Mouse (Mus musculus) stomach, embryonic 14.5 days (tissue): Measurements from ENCODE around the gene Prkch. TPM values are rescaled to one million over a fixed set of nuclear protein-coding genes. Genes with fewer than 3 reads are reported as not detected.

Experiments used
- ATAC-seq: fragments of 200-750 bp; cut with Nextera tagmentation; 2 replicates; pipeline ENCODE4 v1.8.0; 2017; ENCODE audit warnings: low read depth, moderate TSS enrichment; ENCODE audit not compliant: insufficient number of reproducible peaks, insufficient read depth, low FRiP score
- H3K27ac ChIP-seq: fragments of 300-500 bp; sonication (generic); 2 replicates; pipeline ENCODE4 v1.5.1; 2014; ENCODE audit warnings: mild to moderate bottlenecking, low read length, moderate library complexity, mixed read lengths
- H3K27me3 ChIP-seq: fragments of 300-500 bp; sonication (generic); 2 replicates; pipeline ENCODE4 v1.6.1; 2014; ENCODE audit warnings: low read length, control low read depth, mixed read lengths; ENCODE audit not compliant: control insufficient read depth, insufficient read depth
- H3K36me3 ChIP-seq: fragments of 300-500 bp; sonication (generic); 2 replicates; pipeline ENCODE4 v1.6.1; 2014; ENCODE audit warnings: mild to moderate bottlenecking, control low read depth, low read length, moderate library complexity, mixed read lengths; ENCODE audit not compliant: control insufficient read depth, insufficient read depth
- H3K4me1 ChIP-seq: fragments of 300-500 bp; sonication (generic); 2 replicates; pipeline ENCODE4 v1.6.1; 2014; ENCODE audit warnings: low read length, control low read depth, mixed read lengths; ENCODE audit not compliant: control insufficient read depth, insufficient read depth
- H3K4me2 ChIP-seq: fragments of 300-500 bp; sonication (generic); replicated peaks from 2 replicates; pipeline ENCODE4 v1.6.1; 2014; ENCODE audit warnings: low read depth, low read length, control low read depth
- H3K4me3 ChIP-seq: fragments of 300-500 bp; sonication (generic); 2 replicates; pipeline ENCODE4 v1.5.1; 2014; ENCODE audit warnings: low read depth, low read length, control low read depth
- H3K9ac ChIP-seq: fragments of 300-500 bp; sonication (generic); replicated peaks from 2 replicates; pipeline ENCODE4 v1.6.1; 2014; ENCODE audit warnings: low read depth, mild to moderate bottlenecking, control low read depth, low read length, moderate library complexity, mixed read lengths
- H3K9me3 ChIP-seq: fragments of 300-500 bp; sonication (generic); 2 replicates; pipeline ENCODE4 v1.6.1; 2016; ENCODE audit warnings: low read depth, low read length, control low read depth; ENCODE audit not compliant: control insufficient read depth
- WGBS: fragments of 180-500 bp; shearing (Covaris S2); extraction: QIAGEN DNeasy Blood & Tissue Kit; methylation state at CpG from one replicate; pipeline ENCODE4 v1.1.7; 2014; 5-methylcytosine and 5-hydroxymethylcytosine counted together
- polyA plus RNA-seq: library from polyadenylated mRNA; unstranded; fragments of >200 nt; fragmentation: Nextera tagmentation; extraction: Ambion mirVana; gene quantifications from 2 replicates; pipeline ENCODE4 v1.2.1, GENCODE M21; 2014

Gene Prkch
- polyA plus RNA-seq, 1 experiment from 2014 or later = 12.1 TPM

DNA sequence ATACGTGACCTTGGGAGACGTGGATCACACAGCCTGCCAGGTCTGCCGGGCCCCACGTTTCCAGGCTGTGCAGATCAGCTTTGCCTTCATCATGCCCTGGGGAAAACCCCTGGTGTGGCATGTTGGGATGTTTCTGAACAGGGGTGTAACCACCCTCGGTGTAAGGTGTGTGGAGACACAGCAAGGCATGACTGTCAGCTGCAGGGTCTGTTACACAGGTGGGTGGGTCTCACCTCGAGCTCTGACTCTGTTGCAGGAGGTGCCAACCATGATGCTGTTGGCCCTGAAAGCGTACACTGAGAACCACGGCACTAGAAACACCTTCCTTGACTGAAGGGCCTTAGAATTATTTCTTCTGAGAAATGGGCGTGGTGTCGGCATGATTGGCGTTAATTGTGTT is 46.6 kb downstream of the Prkch start:
- Histone ChIP-seq H3K9me3 (no peaks in the 10 kb centered on the region), H3K36me3 (no peaks in the 10 kb centered on the region), H3K27me3 (no peaks in the 10 kb centered on the region), H3K4me1 (0 out of 2 replicates have a peak, but pooled peaks cover 6% of the 10 kb centered on the region), H3K9ac (no peak overlapping the region), H3K27ac (no peak overlapping the region), H3K4me3 (no peak overlapping the region), H3K4me2 (no peak overlapping the region)
- WGBS = 66% methylated on average over 11 of the region's 11 CpGs
- no peak for ATAC-seq

DNA sequence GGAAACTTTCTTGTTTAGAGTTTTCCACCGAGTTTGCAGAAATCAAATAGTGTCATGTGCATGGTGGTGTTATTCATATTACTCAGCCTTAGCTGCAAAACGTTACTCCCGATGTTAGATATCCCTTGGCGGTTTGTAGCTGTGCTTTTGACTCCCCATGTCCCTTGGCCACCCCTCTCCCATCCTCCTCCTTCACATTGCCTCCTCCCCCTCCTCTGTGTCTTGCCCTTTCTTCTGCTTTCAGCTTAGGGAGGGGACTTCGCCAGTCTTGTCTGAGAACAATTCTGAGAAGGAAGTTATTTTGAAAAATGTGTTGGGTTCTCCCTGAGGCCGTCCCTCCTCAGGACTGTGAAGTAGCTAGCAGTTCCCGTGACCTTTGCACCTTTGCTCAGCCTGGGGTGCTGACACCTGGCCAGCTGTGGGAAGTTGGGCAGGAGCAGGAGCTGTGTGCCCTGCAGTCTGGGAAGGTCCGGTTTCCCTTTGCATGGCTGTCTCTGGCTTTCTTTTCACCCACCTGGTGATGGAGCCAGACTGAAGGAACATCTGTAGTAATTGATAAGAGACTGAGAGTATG is 48.2 kb downstream of the Prkch start:
- H3K4me2 ChIP-seq = no peak overlapping the region
- WGBS = 18% methylated on average over 8 of the region's 8 CpGs
- H3K4me1 ChIP-seq = 0 out of 2 replicates have a peak, but pooled peaks cover 6% of the 10 kb centered on the region
- H3K27me3 ChIP-seq = no peaks in the 10 kb centered on the region
- H3K9ac ChIP-seq = no peak overlapping the region
- H3K27ac ChIP-seq = no peak overlapping the region
- H3K4me3 ChIP-seq = no peak overlapping the region
- H3K36me3 ChIP-seq = no peaks in the 10 kb centered on the region
- no peaks in the 10 kb centered on the region for H3K9me3 ChIP-seq
- no peak for ATAC-seq

DNA sequence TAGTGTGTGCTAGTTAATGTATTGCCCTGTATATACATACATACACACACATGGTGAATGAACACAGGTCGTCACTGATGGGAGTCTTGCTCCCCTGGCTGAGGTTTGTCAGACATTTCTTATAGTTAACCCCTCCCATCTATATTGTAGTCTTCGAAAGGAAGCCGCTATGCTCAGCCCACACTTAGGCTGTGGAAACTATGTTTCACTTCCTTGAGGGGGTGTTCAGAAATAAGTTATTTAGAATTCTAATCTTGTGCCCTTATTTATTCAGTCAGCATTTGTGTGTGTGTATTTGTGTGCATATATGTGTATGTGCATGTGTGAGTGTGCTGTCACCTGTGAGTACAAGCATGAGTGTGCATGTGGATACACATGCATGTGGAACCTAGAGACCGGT is 49.1 kb downstream of the Prkch start:
- H3K27ac ChIP-seq = no peak overlapping the region
- 75% methylated on average over 4 of the region's 4 CpGs for WGBS

DNA sequence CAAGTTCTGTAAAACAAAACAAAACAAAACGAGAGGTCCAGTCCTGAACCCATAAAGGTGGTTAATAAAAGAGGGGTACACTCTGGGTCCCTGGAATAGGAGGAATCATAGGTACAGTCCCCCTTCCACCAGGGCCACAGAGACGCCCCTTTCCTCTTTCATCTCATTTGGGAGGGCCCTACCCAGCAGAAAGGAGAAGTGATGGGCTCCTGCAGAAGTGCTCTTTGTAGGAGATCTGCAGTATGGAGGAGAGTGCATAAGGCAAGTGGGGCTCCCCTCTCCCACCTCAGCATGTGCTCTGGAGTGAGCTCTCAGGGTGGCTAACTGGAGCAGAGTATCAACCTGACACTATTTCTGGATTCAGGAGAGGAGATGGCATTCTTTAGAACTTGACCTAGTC is 55.0 kb downstream of the Prkch start:
- H3K4me2 ChIP-seq = no peak overlapping the region
- WGBS = 66% methylated on average over 2 of the region's 2 CpGs
- H3K4me3 ChIP-seq = no peak overlapping the region
- ATAC-seq = no peak
- H3K27me3 ChIP-seq = no peaks in the 10 kb centered on the region
- H3K36me3 ChIP-seq = no peaks in the 10 kb centered on the region
- H3K9me3 ChIP-seq = no peaks in the 10 kb centered on the region
- H3K4me1 ChIP-seq = no peaks in the 10 kb centered on the region
- H3K27ac ChIP-seq = no peak overlapping the region
- H3K9ac ChIP-seq = no peak overlapping the region

More for the DNA sequence above, 49.1 kb downstream of the Prkch start:
- no peaks in the 10 kb centered on the region for H3K9me3 ChIP-seq
- ATAC-seq = no peak
- no peak overlapping the region for H3K4me3 ChIP-seq
- H3K4me2 ChIP-seq = no peak overlapping the region
- 0 out of 2 replicates have a peak, but pooled peaks cover 6% of the 10 kb centered on the region for H3K4me1 ChIP-seq
- no peaks in the 10 kb centered on the region for H3K27me3 ChIP-seq
- H3K9ac ChIP-seq = no peak overlapping the region
- no peaks in the 10 kb centered on the region for H3K36me3 ChIP-seq

DNA sequence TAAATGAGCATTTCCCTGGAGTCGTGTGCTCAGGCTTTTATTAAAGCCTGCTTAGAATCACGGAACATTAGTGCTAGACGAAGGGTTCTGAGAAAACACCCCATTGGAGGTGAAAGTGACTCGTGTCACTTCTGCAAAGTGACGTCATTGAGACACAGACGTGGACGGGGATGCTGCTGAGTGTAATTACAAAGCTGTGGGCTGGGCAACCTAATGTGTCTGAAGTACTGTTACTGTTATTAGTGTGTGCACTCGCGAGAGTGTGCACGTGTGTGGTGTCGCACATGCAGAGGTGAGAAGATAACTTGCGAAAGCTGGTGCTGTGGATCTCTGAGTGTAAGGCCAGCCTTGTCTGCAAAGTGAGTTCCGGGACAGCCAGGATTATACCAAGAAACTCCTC is 56.6 kb downstream of the Prkch start:
- Histone ChIP-seq H3K9me3 (no peaks in the 10 kb centered on the region), H3K36me3 (no peaks in the 10 kb centered on the region), H3K4me2 (no peak overlapping the region), H3K4me1 (no peaks in the 10 kb centered on the region), H3K4me3 (no peak overlapping the region), H3K27ac (no peak overlapping the region), H3K9ac (no peak overlapping the region), H3K27me3 (no peaks in the 10 kb centered on the region)
- ATAC-seq = no peak
- 85% methylated on average over 13 of the region's 13 CpGs for WGBS

DNA sequence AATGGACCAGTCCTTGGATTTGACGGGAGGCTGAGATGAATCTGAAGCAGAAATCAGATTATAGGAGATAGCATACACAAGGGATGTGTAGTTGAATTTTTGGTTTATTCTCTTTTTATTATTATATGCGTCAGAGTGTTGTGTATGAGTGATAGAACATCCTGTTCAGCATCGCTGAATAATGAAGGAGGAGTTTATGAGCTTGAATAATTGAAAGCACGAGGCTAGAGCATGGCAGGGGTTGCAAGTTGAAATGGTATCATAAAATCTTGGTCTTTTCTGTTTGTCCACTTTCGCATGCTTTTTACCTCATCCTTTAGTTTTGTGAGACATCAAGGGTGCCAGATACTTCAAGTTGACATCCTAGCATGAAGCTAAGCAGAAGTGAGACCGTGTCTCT is 60.6 kb downstream of the Prkch start:
- WGBS = 83% methylated on average over 6 of the region's 6 CpGs
- no peaks in the 10 kb centered on the region for H3K36me3 ChIP-seq

DNA sequence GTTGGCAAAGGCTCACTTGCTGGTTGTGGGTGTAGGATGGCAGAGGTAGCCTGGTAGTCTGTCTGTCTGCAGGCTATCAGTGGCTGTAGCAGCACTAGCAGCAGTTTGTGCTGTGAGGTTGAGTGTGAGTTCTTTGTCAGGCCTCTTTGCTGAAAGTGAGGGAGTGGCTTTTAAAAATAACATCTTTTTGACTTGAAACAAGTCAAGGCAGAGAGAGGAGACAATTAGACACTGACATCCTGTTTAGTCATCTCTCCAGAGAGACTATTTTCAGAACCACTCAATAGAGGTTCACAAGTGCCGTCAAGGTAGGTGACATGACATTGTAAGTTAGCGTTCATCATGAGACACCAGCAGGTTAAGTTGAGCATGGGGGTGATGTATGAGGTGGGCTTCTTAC is 63.1 kb downstream of the Prkch start:
- Histone ChIP-seq H3K27me3 (no peaks in the 10 kb centered on the region), H3K4me3 (no peak overlapping the region), H3K27ac (no peak overlapping the region), H3K4me2 (no peak overlapping the region), H3K36me3 (no peaks in the 10 kb centered on the region), H3K9me3 (no peaks in the 10 kb centered on the region), H3K9ac (no peak overlapping the region), H3K4me1 (no peaks in the 10 kb centered on the region)
- ATAC-seq = no peak
- WGBS = 77% methylated on average over 2 of the region's 2 CpGs

More for the DNA sequence above, 60.6 kb downstream of the Prkch start:
- Histone ChIP-seq H3K4me3 (no peak overlapping the region), H3K9me3 (no peaks in the 10 kb centered on the region), H3K4me2 (no peak overlapping the region), H3K27ac (no peak overlapping the region), H3K9ac (no peak overlapping the region), H3K4me1 (no peaks in the 10 kb centered on the region), H3K27me3 (no peaks in the 10 kb centered on the region)
- no peak for ATAC-seq

DNA sequence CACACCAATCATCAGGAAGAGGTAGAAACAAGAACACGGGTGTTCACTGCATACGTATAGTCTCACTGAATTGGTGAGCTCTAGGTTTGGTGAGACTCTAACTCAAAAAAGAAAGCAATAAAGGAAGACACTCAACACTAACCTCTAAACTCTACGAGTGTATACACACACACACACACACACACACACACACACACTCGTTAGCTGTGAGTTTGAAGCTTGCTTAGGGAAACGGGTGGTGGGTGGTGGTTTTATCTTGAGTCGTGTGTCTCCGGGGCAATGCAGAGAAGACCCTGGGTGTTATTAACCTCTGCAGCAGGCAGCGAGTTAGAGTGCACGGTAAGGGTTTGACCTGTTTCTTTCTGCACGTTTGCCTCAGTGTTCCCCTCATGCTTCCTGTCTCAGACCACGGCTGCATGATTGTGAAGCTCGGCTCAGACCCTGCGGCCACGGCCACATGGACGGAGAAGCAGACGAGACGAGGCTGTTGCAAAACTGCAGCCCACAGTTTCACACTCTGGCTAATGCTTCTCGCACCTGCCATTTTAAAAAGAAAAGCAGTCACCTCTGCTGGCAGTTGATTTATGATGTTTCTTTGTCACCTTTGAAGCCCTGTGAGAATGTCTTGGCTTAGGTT is 72.1 kb downstream of the Prkch start:
- 46% methylated on average over 18 of the region's 18 CpGs for WGBS
- no peak overlapping the region for H3K27ac ChIP-seq

DNA sequence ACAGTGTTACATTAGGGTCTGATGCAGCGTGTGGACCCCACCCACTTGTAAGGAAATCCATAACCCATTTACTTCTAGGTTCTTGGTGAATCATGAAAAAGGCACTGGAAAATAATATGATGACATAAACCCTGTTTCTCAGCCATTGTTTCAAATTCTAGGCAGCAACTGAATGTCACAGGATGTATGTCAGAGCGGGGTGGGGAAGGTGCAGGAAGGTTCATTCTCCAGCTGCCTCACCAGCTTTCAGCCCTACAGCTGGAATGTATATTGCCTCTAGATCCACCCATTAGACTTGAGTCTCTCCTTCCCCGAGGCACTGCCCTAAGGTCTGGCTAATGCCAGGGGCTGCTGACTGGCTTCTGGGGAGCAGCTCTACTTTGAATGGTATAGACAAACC is 78.8 kb downstream of the Prkch start:
- Histone ChIP-seq H3K4me2 (no peak overlapping the region), H3K27ac (no peak overlapping the region), H3K9ac (no peak overlapping the region), H3K4me3 (no peak overlapping the region), H3K27me3 (no peaks in the 10 kb centered on the region), H3K9me3 (no peaks in the 10 kb centered on the region), H3K4me1 (0 out of 2 replicates have a peak, but pooled peaks cover 3% of the 10 kb centered on the region), H3K36me3 (no peaks in the 10 kb centered on the region)
- no peak for ATAC-seq
- 62% methylated on average over 3 of the region's 3 CpGs for WGBS

More for the DNA sequence above, 72.1 kb downstream of the Prkch start:
- H3K4me2 ChIP-seq = no peak overlapping the region
- H3K36me3 ChIP-seq = no peaks in the 10 kb centered on the region
- H3K4me1 ChIP-seq = no peaks in the 10 kb centered on the region
- no peak overlapping the region for H3K9ac ChIP-seq
- H3K9me3 ChIP-seq = no peaks in the 10 kb centered on the region
- H3K4me3 ChIP-seq = no peak overlapping the region
- ATAC-seq = no peak
- H3K27me3 ChIP-seq = no peaks in the 10 kb centered on the region
